10 mouse cellular contexts compared by ENCODE assay signal in genomic region chr7:140186646-140187620, GRCm38 (mm10). TPM values are rescaled to one million over a fixed set of nuclear protein-coding genes. Genes with fewer than 3 reads are reported as not detected.
DNase-seq lines count a peak whose midpoint lies in the region; ATAC-seq and TF ChIP-seq lines count a peak whose summit lies in the region.
"Had no signal": no experiment of that assay in that cellular context is flagged by ENCODE, and none has a peak within 500 bp of the region (broad histone marks: within the 10 kb centered on the region; RNA-seq: fewer than 3 reads in every experiment).

No protein-coding gene starts in this region.

- no peaks in the 10 kb centered on the region for H3K36me3 ChIP-seq in kidney, adult 2 months (ENCODE audit: control insufficient read depth, insufficient read depth, low read length)
- no peaks in the 10 kb centered on the region for H3K36me3 ChIP-seq in kidney, embryonic 14.5 days (ENCODE audit: control insufficient read depth, insufficient read depth, low read length)
- no peaks in the 10 kb centered on the region for H3K36me3 ChIP-seq in stomach, postnatal 0 days (ENCODE audit: control insufficient read depth, insufficient read depth, low read length)

- H3K4me3 ChIP-seq in kidney, adult 2 months (ENCODE audit: insufficient read depth, low read depth, low read length): no peak overlapping the region
- H3K4me3 ChIP-seq in kidney, embryonic 14.5 days (ENCODE audit: low read length): no peak overlapping the region
- no peak overlapping the region for H3K4me3 ChIP-seq in stomach, postnatal 0 days (ENCODE audit: low read depth, low read length)

- 48% methylated on average over 18 of the region's 18 CpGs for WGBS in kidney, adult 2 months
- 68% methylated on average over 18 of the region's 18 CpGs for WGBS in kidney, embryonic 14.5 days
- 66% methylated on average over 18 of the region's 18 CpGs for WGBS in stomach, postnatal 0 days

- H3K4me1 ChIP-seq in kidney, adult 2 months (ENCODE audit: control insufficient read depth, insufficient read depth, low read length): no peaks in the 10 kb centered on the region; the same call in 1 of the 2 replicates
- H3K4me1 ChIP-seq in kidney, embryonic 14.5 days (ENCODE audit: control insufficient read depth, insufficient read depth, low read length): no peaks in the 10 kb centered on the region
- no peaks in the 10 kb centered on the region for H3K4me1 ChIP-seq in stomach, postnatal 0 days (replicated peaks; ENCODE audit: control insufficient read depth, insufficient read depth)

- no peak for TF ChIP-seq EP300 in stomach, postnatal 0 days (optimal IDR thresholded peaks at IDR 0.05)

- no peak overlapping the region for H3K4me2 ChIP-seq in kidney, embryonic 14.5 days (replicated peaks; ENCODE audit: low read depth, low read length)
- no peak overlapping the region for H3K4me2 ChIP-seq in stomach, postnatal 0 days (replicated peaks; ENCODE audit: low read depth)

- no peak for TF ChIP-seq POLR2A in kidney, adult 2 months (IDR thresholded peaks at IDR 0.05; ENCODE audit: low read depth, low read length)

- no peaks in the 10 kb centered on the region for H3K9me3 ChIP-seq in kidney, embryonic 14.5 days (ENCODE audit: control insufficient read depth, low read length)
- no peaks in the 10 kb centered on the region for H3K9me3 ChIP-seq in stomach, postnatal 0 days (ENCODE audit: control insufficient read depth, low read length)

- no peak overlapping the region for H3K9ac ChIP-seq in kidney, embryonic 14.5 days (ENCODE audit: low read depth, low read length)
- no peak overlapping the region for H3K9ac ChIP-seq in stomach, postnatal 0 days (ENCODE audit: low read length)

- peak; percentile 87 for DNase-seq in kidney, adult 2 months
- DNase-seq in CD8-positive naive resting alpha-beta T cell, adult 2 months (ENCODE audit: low read depth in 2 of 2, low spot score in 2 of 2): peak; percentile 49 to 55
- peak; percentile 72 for DNase-seq in brain, adult 2 months (ENCODE audit: low read depth, low spot score)
- DNase-seq in kidney, postnatal 4 days: peak; percentile 36 to 57
- DNase-seq in stomach, postnatal 0 days (ENCODE audit: low spot score): peak; percentile 30
- DNase-seq in yolk sac, embryonic 10.5 days (ENCODE audit: low spot score): no peak
- DNase-seq in adrenal gland, postnatal 25 days: no peak

- peak; percentile 91 for TF ChIP-seq CTCF in kidney, adult 2 months (conservative IDR thresholded peaks at IDR 0.05; ENCODE audit: insufficient read depth, insufficient read length, low read depth, low read length)
- peak; percentile 65 for TF ChIP-seq CTCF in stomach, postnatal 0 days (IDR thresholded peaks at IDR 0.05; ENCODE audit: low read depth)

- H3K27me3 ChIP-seq in kidney, adult 2 months (replicated peaks; ENCODE audit: control insufficient read depth, insufficient read depth, low read length): no peaks in the 10 kb centered on the region
- H3K27me3 ChIP-seq in kidney, embryonic 14.5 days (ENCODE audit: control insufficient read depth, insufficient read depth, low read length): no peaks in the 10 kb centered on the region
- H3K27me3 ChIP-seq in stomach, postnatal 0 days (ENCODE audit: control insufficient read depth, insufficient read depth, low read length): no peaks in the 10 kb centered on the region

- ATAC-seq in kidney, embryonic 14.5 days (ENCODE audit: low FRiP score, low TSS enrichment): no peak
- no peak for ATAC-seq in stomach, postnatal 0 days (ENCODE audit: low FRiP score, low TSS enrichment)

- no peak overlapping the region; the same call in 1 of the 2 replicates for H3K27ac ChIP-seq in kidney, adult 2 months (ENCODE audit: insufficient read depth, low read depth, low read length)
- no peak overlapping the region for H3K27ac ChIP-seq in kidney, embryonic 14.5 days (ENCODE audit: low read depth, low read length)
- no peak overlapping the region for H3K27ac ChIP-seq in stomach, postnatal 0 days (replicated peaks)

RNA-seq across cellular contexts. Expression of gene Olfr523, which starts 13.9 kb away (rescaled TPM):
- 0.05 TPM in 1 of 2 replicates, not detected in the other for polyA plus RNA-seq in kidney, adult 2 months (2012; rRNA removed)
- polyA plus RNA-seq in kidney, embryonic 14.5 days (2014; fragmentation: Nextera tagmentation; extraction: Ambion mirVana): not detected in 2 replicates
- not detected in 2 replicates for polyA plus RNA-seq in stomach, postnatal 0 days (2015; fragmentation: Nextera tagmentation; extraction: Ambion mirVana)
- not detected in 2 replicates for total RNA-seq in adrenal gland, postnatal 25 days (2021)
- total RNA-seq: left cerebral cortex, postnatal 10 days had no signal

RNA-seq across cellular contexts. Expression of gene Olfr524, which starts 18.8 kb away (rescaled TPM):
- not detected in 2 replicates for polyA plus RNA-seq in kidney, adult 2 months (2012; rRNA removed)
- not detected in 2 replicates for polyA plus RNA-seq in kidney, embryonic 14.5 days (2014; fragmentation: Nextera tagmentation; extraction: Ambion mirVana)
- polyA plus RNA-seq in stomach, postnatal 0 days (2015; fragmentation: Nextera tagmentation; extraction: Ambion mirVana): not detected in 2 replicates
- total RNA-seq in adrenal gland, postnatal 25 days (2021): not detected in 2 replicates
- total RNA-seq: left cerebral cortex, postnatal 10 days; neutrophil, adult 5-6 weeks had no signal

RNA-seq across cellular contexts. Expression of gene Olfr522, which starts 22.4 kb away (rescaled TPM):
- polyA plus RNA-seq in kidney, adult 2 months (2012; rRNA removed): not detected in 2 replicates
- polyA plus RNA-seq in kidney, embryonic 14.5 days (2014; fragmentation: Nextera tagmentation; extraction: Ambion mirVana): not detected in 2 replicates
- not detected in 2 replicates for polyA plus RNA-seq in stomach, postnatal 0 days (2015; fragmentation: Nextera tagmentation; extraction: Ambion mirVana)
- not detected in 2 replicates for total RNA-seq in adrenal gland, postnatal 25 days (2021)
- total RNA-seq: left cerebral cortex, postnatal 10 days; neutrophil, adult 5-6 weeks had no signal

RNA-seq across cellular contexts. Expression of gene Cd163l1, which starts 31.1 kb away (rescaled TPM):
- 0.30 and 0.66 TPM in 2 replicates for polyA plus RNA-seq in kidney, adult 2 months (2012; rRNA removed)
- not detected in 2 replicates for polyA plus RNA-seq in kidney, embryonic 14.5 days (2014; fragmentation: Nextera tagmentation; extraction: Ambion mirVana)
- polyA plus RNA-seq in stomach, postnatal 0 days (2015; fragmentation: Nextera tagmentation; extraction: Ambion mirVana): 0.11 TPM in 2 replicates
- not detected in 2 replicates for total RNA-seq in adrenal gland, postnatal 25 days (2021)

RNA-seq across cellular contexts. Expression of gene Sprn, which starts 32.3 kb away (rescaled TPM):
- 0.16 TPM in 2 replicates for polyA plus RNA-seq in kidney, adult 2 months (2012; rRNA removed)
- 0.13 and 0.14 TPM in 2 replicates for polyA plus RNA-seq in kidney, embryonic 14.5 days (2014; fragmentation: Nextera tagmentation; extraction: Ambion mirVana)
- polyA plus RNA-seq in stomach, postnatal 0 days (2015; fragmentation: Nextera tagmentation; extraction: Ambion mirVana): 0.90 and 1.1 TPM in 2 replicates
- 0.76 and 0.79 TPM in 2 replicates for total RNA-seq in adrenal gland, postnatal 25 days (2021)
- total RNA-seq: neutrophil, adult 5-6 weeks had no signal

Comparison
In these comparisons a context has a peak if more than half of its experiments do, and no peak if none do; other contexts are left out.
1. DNase-seq: peak in kidney, adult 2 months (single experiment), CD8-positive naive resting alpha-beta T cell, adult 2 months (2 of 2), brain, adult 2 months (single experiment), kidney, postnatal 4 days (2 of 2) and stomach, postnatal 0 days (single experiment); none in yolk sac, embryonic 10.5 days (single experiment) and adrenal gland, postnatal 25 days (single experiment).